Mouse (Mus musculus): Measurements from ENCODE around the gene Olfr1446. TPM values are rescaled to one million over a fixed set of nuclear protein-coding genes. Genes with fewer than 3 reads are reported as not detected.

Gene Olfr1446
- not detected for total RNA-seq (2023)

DNA sequence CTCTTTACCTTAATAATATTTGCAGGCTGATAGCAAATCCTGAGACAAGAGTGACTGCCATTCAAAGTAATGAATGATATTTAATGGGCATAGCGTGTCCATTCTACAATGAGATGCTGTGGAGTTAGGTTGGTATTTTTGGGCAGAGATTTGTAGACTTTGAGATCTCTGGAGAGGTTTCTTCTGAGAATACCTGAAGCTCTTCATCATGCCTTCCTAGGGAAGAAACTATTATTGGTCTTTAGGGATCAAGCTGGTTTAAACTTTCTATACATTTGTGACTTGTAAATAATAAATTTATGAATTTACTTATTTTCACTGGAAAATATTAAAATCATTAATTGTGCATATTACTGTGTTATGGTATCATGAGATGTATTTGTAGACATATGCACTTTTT, at the start of gene Olfr1446:
Gene Olfr1446, minus strand, starts transcription at position 101 of the 400 bp plus-strand sequence.

DNA sequence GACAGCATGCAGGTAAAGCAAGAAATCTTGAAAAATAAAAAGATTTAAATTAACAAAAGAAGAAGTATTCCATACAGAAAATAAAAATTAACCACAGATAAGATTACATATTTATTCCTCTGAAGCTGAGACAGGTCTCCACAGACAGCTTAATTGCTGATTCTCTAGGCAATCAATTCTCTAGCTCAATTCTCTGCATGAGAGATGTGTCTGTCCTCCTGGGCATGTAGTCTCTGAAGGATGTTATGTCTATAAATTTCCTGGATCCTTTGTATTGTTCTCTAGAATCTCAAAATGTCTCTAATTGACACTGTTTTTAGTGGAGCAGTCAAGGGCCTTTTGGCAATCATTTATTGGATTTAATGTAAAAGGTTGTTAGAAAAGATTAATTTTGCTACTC, 37.2 kb upstream of the Olfr1446 start, which contains the start of gene Olfr1449:
Gene Olfr1449, plus strand, starts transcription at position 301 of the 400 bp plus-strand sequence.

DNA sequence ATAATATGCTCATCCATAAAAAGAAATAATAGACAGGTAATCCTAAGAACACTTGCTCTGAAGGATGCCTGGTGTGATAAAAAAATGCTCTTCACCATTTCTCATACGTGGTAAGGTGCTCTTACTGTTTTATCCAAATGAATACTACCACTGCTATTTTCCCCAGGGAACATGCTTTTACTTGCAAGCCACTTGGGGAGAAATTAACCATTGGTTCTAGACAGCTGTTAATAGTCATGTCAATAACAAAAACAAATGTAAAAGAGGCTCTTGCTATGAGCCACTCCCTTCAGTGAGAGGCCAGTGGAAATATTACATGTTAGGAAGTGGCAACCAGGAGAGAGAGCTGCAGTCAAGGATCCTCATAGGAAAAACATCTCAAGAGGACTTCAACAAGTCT, 31.0 kb upstream of the Olfr1446 start, which contains the start of gene Olfr1448:
Gene Olfr1448, minus strand, starts transcription at position 101 of the 400 bp plus-strand sequence.

GRCm38 (mm10) chr19:12903643-12904042, 10.3 kb upstream of the Olfr1446 start, which contains the start of gene Olfr1447:
Gene Olfr1447, minus strand, starts transcription at chr19:12903743.

DNA sequence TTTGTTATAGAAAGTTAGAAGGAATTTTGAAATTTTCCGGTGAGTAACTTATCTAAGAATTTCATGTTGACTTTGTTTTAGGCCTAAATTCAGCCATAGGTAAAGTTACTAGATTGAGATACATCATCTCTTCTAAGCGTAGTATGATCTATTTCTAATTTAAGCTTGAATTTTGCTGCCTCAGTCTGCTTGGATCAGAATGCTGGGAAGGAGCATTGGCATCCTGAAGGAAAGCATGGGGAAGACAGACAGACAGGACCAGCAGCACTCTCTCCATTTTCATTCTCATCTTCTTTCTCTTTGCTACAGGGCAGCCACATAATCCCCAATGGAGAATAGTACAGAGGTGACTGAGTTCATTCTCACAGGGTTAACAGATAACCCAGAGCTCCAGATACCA, 9.8 kb downstream of the Olfr1446 start, which contains the start of gene Olfr1445:
Gene Olfr1445, plus strand, starts transcription at position 301 of the 400 bp plus-strand sequence.

DNA sequence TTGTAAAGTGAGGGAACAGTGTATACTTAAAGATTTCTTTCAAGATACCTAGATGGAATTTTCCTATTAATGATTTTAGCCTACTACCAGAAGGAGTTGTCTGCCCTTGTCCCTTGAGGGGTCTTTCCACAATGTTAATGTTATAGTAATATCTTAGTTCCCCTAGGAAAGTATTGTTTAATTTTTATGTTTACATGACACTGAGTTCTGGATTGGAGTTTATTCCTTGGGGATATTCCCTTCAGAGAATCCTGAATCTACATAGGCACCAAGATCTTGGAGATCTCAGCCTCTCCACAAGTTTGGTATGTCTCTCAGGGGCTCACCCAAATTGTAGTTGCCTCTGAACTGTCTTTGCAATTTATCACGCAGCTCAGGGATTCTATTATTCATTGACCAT, 36.3 kb downstream of the Olfr1446 start, which contains the start of gene Olfr1444:
Gene Olfr1444, plus strand, starts transcription at position 301 of the 400 bp plus-strand sequence.

DNA sequence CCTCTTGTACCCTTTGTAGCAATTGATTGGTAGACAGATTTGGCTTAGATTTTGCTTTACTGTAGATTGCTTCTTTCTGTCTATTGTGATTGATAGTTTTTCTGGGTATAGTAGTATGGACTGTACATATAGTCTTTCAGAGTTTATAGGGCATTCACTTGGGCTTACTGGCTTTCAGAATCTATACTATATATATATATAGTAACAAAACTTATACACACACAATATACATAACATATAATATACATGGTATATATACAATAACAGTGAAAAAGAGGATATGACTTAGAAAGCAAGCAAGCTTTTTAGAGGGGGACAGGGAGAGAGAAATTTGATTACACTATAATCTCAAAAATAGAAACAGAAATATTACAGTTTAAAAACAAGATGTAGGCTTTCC, 46.9 kb downstream of the Olfr1446 start, which contains the start of gene Gm5244:
Gene Gm5244, plus strand, starts transcription at position 301 of the 400 bp plus-strand sequence.

Other genes starting within 250 kb of the Olfr1446 start
- gene Olfr1442, start 223.1 kb downstream of the Olfr1446 start, total RNA-seq (2023) = not detected
- not detected for gene Olfr1443, start 215.4 kb downstream of the Olfr1446 start, total RNA-seq (2023)
- gene Keg1, start 197.7 kb downstream of the Olfr1446 start, total RNA-seq (2023) = not detected
- 1 to 10 TPM; 3.6 to 5.0 TPM for gene Cntf, start 127.9 kb downstream of the Olfr1446 start, total RNA-seq (2023)
- gene Zfp91, start 97.4 kb downstream of the Olfr1446 start, total RNA-seq (2023) = 10 to 100 TPM; 93.7 to 98.7 TPM
- 10 to 100 TPM; 80.8 to 86.4 TPM for gene Lpxn, start 97.3 kb downstream of the Olfr1446 start, total RNA-seq (2023)
- 1 to 10 TPM; 5.7 to 6.8 TPM for gene Gm5244, start 46.8 kb downstream of the Olfr1446 start, total RNA-seq (2023)
- under 1 TPM; 0.58 to 0.68 TPM for gene Olfr1444, start 36.2 kb downstream of the Olfr1446 start, total RNA-seq (2023)
- gene Olfr1445, start 9.7 kb downstream of the Olfr1446 start, total RNA-seq (2023) = not detected
- gene Olfr1447, start 10.2 kb upstream of the Olfr1446 start, total RNA-seq (2023) = not detected
- gene Olfr1448, start 30.9 kb upstream of the Olfr1446 start, total RNA-seq (2023) = not detected
- not detected for gene Olfr1449, start 37.3 kb upstream of the Olfr1446 start, total RNA-seq (2023)
- gene Olfr1450, start 56.7 kb upstream of the Olfr1446 start, total RNA-seq (2023) = not detected
- not detected for gene Olfr1451, start 101.5 kb upstream of the Olfr1446 start, total RNA-seq (2023)
- gene Olfr1453, start 134.8 kb upstream of the Olfr1446 start, total RNA-seq (2023) = not detected
- gene Olfr1454, start 167.1 kb upstream of the Olfr1446 start, total RNA-seq (2023) = not detected
- not detected for gene Olfr1457, start 204.4 kb upstream of the Olfr1446 start, total RNA-seq (2023)
- gene Olfr1458, start 213.3 kb upstream of the Olfr1446 start, total RNA-seq (2023) = not detected